Mouse (Mus musculus) G1E (cell line): ENCODE results near the gene Slc13a5. TPM values are rescaled to one million over a fixed set of nuclear protein-coding genes. Genes with fewer than 3 reads are reported as not detected.

Experiments used
- ATAC-seq: 2 replicates; pipeline ENCODE4 v1.8.0; 2016; ENCODE audit warnings: mild to moderate bottlenecking; ENCODE audit not compliant: insufficient number of reproducible peaks, poor library complexity, low FRiP score, severe bottlenecking; ENCODE audit errors: extremely low read depth
- DNase-seq: peaks from one replicate; pipeline ENCODE4 v3.0.0; 2012; ENCODE audit warnings: low spot score
- H3K27me3 ChIP-seq: 2 replicates; pipeline ENCODE4 v1.6.1; 2012; ENCODE audit warnings: mild to moderate bottlenecking, low read length, inconsistent platforms; ENCODE audit not compliant: insufficient read depth
- H3K36me3 ChIP-seq: replicated peaks from 2 replicates; pipeline ENCODE3; 2012; ENCODE audit warnings: mild to moderate bottlenecking, inconsistent platforms
- H3K4me1 ChIP-seq: 2 replicates; pipeline ENCODE4 v1.6.1; 2012; ENCODE audit warnings: low read depth, low read length, inconsistent platforms, mixed read lengths; ENCODE audit not compliant: insufficient read depth
- H3K4me3 ChIP-seq: 2 replicates; pipeline ENCODE4 v1.5.1; 2012; ENCODE audit warnings: low read depth, mild to moderate bottlenecking, inconsistent platforms, low read length, moderate library complexity, mixed read lengths
- H3K9me3 ChIP-seq: replicated peaks from 2 replicates; pipeline ENCODE4 v1.6.1; 2012; ENCODE audit warnings: inconsistent platforms
- CTCF ChIP-seq: IDR thresholded peaks from 2 replicates; pipeline ENCODE4 v1.5.1; 2012; ENCODE audit warnings: low read depth, low read length, inconsistent platforms, mixed read lengths
- GATA1 ChIP-seq: IDR thresholded peaks from 2 replicates; pipeline ENCODE4 v1.6.1; 2012; ENCODE audit warnings: borderline replicate concordance, low read length, inconsistent platforms, mixed read lengths
- GATA2 ChIP-seq: IDR thresholded peaks from 2 replicates; pipeline ENCODE4 v1.6.1; 2012; ENCODE audit warnings: low read depth, low read length, inconsistent platforms, borderline replicate concordance
- POLR2AphosphoS5 ChIP-seq: IDR thresholded peaks from 2 replicates; pipeline ENCODE4 v1.6.1; 2012; ENCODE audit warnings: low read depth, low read length, inconsistent platforms; ENCODE audit not compliant: insufficient replicate concordance
- TAL1 ChIP-seq: conservative IDR thresholded peaks from 2 replicates; pipeline ENCODE4 v1.6.1; 2012; ENCODE audit warnings: low read depth, low read length, inconsistent platforms, mixed read lengths
- polyA plus RNA-seq: library from polyadenylated mRNA; stranded (reverse); fragments of >175 nt; gene quantifications from 2 replicates; pipeline ENCODE4 v1.2.3, GENCODE M21; 2012
- total RNA-seq, 2 experiments: library from RNA; stranded (forward) in 1 of 2; stranded (reverse) in 1 of 2; fragments of 200-1000 nt in 1 of 2; fragments of >200 nt in 1 of 2; fragmentation: Nextera tagmentation in 1 of 2; gene quantifications; 2 replicates each; pipeline ENCODE4 v1.2.3; 2014 to 2017

Slc13a5 gene
- total and polyA plus RNA-seq, 3 experiments: 0.11 TPM; not detected in 2

DNA sequence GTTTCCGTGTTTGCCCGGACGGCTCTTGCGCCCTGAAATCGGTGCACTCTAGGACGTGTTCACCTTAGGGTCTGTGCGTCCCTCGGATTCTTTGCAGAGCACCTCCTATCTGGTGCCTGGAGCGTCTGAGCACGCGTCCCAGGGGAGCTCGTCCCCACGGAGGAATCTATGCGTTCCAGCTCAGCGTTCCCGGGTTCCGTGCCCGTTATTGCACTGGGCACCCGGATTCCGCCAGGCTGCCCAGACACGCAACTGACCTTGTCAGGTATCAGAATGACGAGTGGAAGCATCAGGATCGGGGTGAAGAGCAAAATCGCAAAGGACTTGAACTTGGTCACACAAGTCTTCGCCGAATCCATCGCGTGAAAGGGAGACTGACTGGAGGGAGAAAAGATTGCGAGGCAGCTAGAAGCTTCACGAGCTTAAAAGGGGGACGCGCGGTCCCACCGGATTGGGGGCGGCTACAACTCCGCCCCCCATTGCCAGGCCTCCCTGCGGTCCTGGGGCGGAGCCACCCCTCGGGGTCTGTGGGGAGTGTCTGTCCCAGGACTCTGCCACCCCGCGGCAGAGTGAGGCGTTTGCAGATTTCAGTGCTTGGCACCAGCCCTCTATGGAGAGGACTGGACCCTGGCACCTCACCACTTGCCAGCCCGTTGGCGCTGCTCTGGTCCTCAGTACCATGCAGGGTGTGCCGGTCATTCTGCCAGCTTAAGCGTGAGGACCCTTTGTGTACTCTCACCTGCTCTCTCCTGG, 639 bp downstream of the Slc13a5 start:
- ATAC-seq (no peak), DNase-seq (no peak)
- peaks cover 14% of the 10 kb centered on the region; the same call in 1 of the 2 replicates for H3K27me3 ChIP-seq

GRCm38 (mm10) chr11:72265483-72265882, 1.5 kb downstream of the Slc13a5 start:
- Histone ChIP-seq H3K9me3 (no peaks in the 10 kb centered on the region), H3K36me3 (no peaks in the 10 kb centered on the region), H3K4me3 (no peak overlapping the region), H3K4me1 (no peaks in the 10 kb centered on the region), H3K27me3 (peaks cover 14% of the 10 kb centered on the region; the same call in 1 of the 2 replicates)
- ATAC-seq: no peak
- no peak for DNase-seq
- TF ChIP-seq GATA1 (no peak), CTCF (no peak)

More for the DNA sequence above, 639 bp downstream of the Slc13a5 start:
- no peak for TF ChIP-seq GATA1
- no peak for TF ChIP-seq TAL1
- TF ChIP-seq GATA2: no peak
- Histone ChIP-seq H3K4me1 (no peaks in the 10 kb centered on the region), H3K4me3 (no peak overlapping the region), H3K9me3 (no peaks in the 10 kb centered on the region), H3K36me3 (no peaks in the 10 kb centered on the region)

DNA sequence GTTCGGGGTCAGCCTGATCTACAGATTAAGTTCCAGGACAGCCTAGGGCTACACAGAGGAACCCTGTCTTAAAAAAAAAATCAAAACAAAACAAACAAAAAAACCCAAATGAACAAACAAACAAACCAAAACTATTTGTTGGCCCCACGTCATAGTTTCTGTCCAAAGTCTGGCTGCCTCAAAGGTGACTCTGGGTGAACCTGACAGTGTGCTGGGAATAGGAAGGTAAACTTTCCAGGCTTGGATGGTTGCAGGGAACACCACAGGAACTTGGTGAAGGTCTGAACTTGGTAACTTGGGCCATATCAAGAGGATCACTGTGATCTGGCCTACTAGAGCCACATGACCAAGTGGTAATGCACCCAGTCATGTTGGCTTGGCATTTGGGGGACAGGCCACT, 10.6 kb downstream of the Slc13a5 start:
- ATAC-seq (no peak), DNase-seq (no peak)
- no peaks in the 10 kb centered on the region for H3K36me3 ChIP-seq
- TF ChIP-seq GATA2: no peak
- no peak for TF ChIP-seq TAL1
- no peak for TF ChIP-seq GATA1
- no peak for TF ChIP-seq POLR2AphosphoS5
- no peak for TF ChIP-seq CTCF
- H3K27me3 ChIP-seq: peaks cover 11% of the 10 kb centered on the region
- no peaks in the 10 kb centered on the region for H3K9me3 ChIP-seq
- H3K4me1 ChIP-seq: no peaks in the 10 kb centered on the region
- no peak overlapping the region for H3K4me3 ChIP-seq

- Histone ChIP-seq H3K27me3 (peaks cover 11% of the 10 kb centered on the region), H3K9me3 (no peaks in the 10 kb centered on the region), H3K4me3 (no peak overlapping the region), H3K36me3 (no peaks in the 10 kb centered on the region), H3K4me1 (no peaks in the 10 kb centered on the region)
- no peak for DNase-seq
- no peak for TF ChIP-seq POLR2AphosphoS5
- TF ChIP-seq CTCF: no peak
- TF ChIP-seq TAL1: no peak
- TF ChIP-seq GATA1: no peak
- TF ChIP-seq GATA2: no peak
- ATAC-seq: no peak
Measured at GRCm38 (mm10) chr11:72255629-72256028, 11.4 kb downstream of the Slc13a5 start.

DNA sequence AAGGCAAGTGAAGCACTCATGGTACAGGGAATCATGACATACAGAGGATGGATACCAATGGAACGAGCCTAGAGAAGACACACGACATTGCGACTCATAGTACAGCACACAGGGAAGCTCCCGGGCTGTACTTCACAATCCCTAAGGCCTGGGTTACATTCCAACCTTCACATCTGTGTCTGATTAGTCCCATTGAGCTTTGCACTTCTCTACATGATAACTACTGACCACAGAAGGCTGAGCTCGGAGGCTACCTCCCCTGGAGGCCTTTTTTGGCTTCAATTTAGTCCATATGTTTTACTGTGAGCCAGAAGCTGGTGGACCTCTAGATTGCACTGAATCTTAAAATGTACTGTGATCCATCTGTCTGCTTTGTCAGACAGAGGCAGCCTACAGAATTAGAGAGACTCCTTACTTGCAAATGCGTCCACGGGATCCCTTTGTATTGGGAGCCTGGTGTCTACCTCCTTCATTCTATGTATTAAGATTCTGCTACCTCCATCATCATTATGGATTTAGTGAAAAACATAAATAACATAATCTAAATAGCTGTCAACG, 21.7 kb downstream of the Slc13a5 start:
- TF ChIP-seq TAL1 (no peak), CTCF (no peak), GATA2 (no peak), GATA1 (no peak), POLR2AphosphoS5 (no peak)
- no peak for DNase-seq
- Histone ChIP-seq H3K4me3 (no peak overlapping the region), H3K4me1 (no peaks in the 10 kb centered on the region), H3K9me3 (no peaks in the 10 kb centered on the region), H3K27me3 (peaks cover 10% of the 10 kb centered on the region), H3K36me3 (no peaks in the 10 kb centered on the region)
- no peak for ATAC-seq

GRCm38 (mm10) chr11:72240062-72240860, 26.8 kb downstream of the Slc13a5 start:
- no peak for ATAC-seq
- H3K4me1 ChIP-seq: no peaks in the 10 kb centered on the region
- no peak for DNase-seq
- H3K9me3 ChIP-seq: no peaks in the 10 kb centered on the region
- no peaks in the 10 kb centered on the region for H3K36me3 ChIP-seq
- no peak overlapping the region for H3K4me3 ChIP-seq
- TF ChIP-seq GATA2 (no peak), POLR2AphosphoS5 (no peak), GATA1 (no peak), TAL1 (no peak), CTCF (no peak)
- H3K27me3 ChIP-seq: peaks cover 6% of the 10 kb centered on the region; the same call in 1 of the 2 replicates
